Mouse (Mus musculus) CH12.LX (cell line): ENCODE results near the gene Ppp1r27. TPM values are rescaled to one million over a fixed set of nuclear protein-coding genes. Genes with fewer than 3 reads are reported as not detected.

Source experiments
- DNase-seq: peaks from one replicate; pipeline ENCODE4 v3.0.0-alpha.2; 2013; ENCODE audit errors: extremely low read depth
- H3K27ac ChIP-seq: 2 replicates; pipeline ENCODE4 v1.5.1; 2012; ENCODE audit warnings: low read depth, mild to moderate bottlenecking, control low read depth, moderate library complexity; ENCODE audit not compliant: insufficient read depth
- H3K27me3 ChIP-seq: replicated peaks from 2 replicates; pipeline ENCODE3; 2012; ENCODE audit warnings: inconsistent platforms
- H3K36me3 ChIP-seq, 2 experiments: replicated peaks in 1 of 2; 2 replicates each; pipeline versions ENCODE3 to v1.6.1; 2012; ENCODE audit warnings: inconsistent platforms in 1 of 2, low read length in 1 of 2, mild to moderate bottlenecking in 1 of 2, mixed read lengths in 1 of 2, moderate library complexity in 1 of 2; ENCODE audit not compliant: control insufficient read depth in 1 of 2, insufficient read depth in 1 of 2
- H3K4me1 ChIP-seq, 2 experiments: 2 replicates each; pipeline ENCODE4 v1.6.1; 2012; ENCODE audit warnings: inconsistent platforms in 1 of 2, moderate library complexity in 1 of 2; ENCODE audit not compliant: insufficient read depth in 2 of 2, control insufficient read depth in 1 of 2
- H3K4me2 ChIP-seq: 2 replicates; pipeline ENCODE4 v1.6.1; 2012; ENCODE audit warnings: low read depth, mild to moderate bottlenecking, control low read depth; ENCODE audit not compliant: poor library complexity, insufficient read depth, severe bottlenecking
- H3K4me3 ChIP-seq, 3 experiments: fragments of 150-350 bp in 1 of 3; sonication (generic) in 1 of 3; replicated peaks in 1 of 3; 2 replicates each; pipeline versions ENCODE3 to v1.5.1; 2011 to 2012; ENCODE audit warnings: low read depth in 2 of 3, low read length in 2 of 3, mild to moderate bottlenecking in 2 of 3, moderate library complexity in 2 of 3, control low read depth in 1 of 3, improper control_type of control experiment in 1 of 3, inconsistent platforms in 1 of 3, mixed read lengths in 1 of 3; ENCODE audit not compliant: poor library complexity in 1 of 3
- H3K79me2 ChIP-seq: replicated peaks from 2 replicates; pipeline ENCODE4 v1.6.1; 2012; ENCODE audit warnings: mild to moderate bottlenecking, moderate library complexity; ENCODE audit not compliant: control insufficient read depth, poor library complexity, insufficient read depth, severe bottlenecking; ENCODE audit errors: extremely low read depth
- H3K9ac ChIP-seq: 2 replicates; pipeline ENCODE4 v1.6.1; 2012; ENCODE audit warnings: low read depth, mild to moderate bottlenecking, control low read depth, moderate library complexity; ENCODE audit not compliant: insufficient read depth
- H3K9me3 ChIP-seq: replicated peaks from 2 replicates; pipeline ENCODE3; 2012; ENCODE audit warnings: low read length, inconsistent platforms, mixed read lengths
- CHD2 ChIP-seq: IDR thresholded peaks from 2 replicates; pipeline ENCODE4 v1.6.1; 2011; ENCODE audit warnings: low read length, improper control_type of control experiment
- CTCF ChIP-seq, 2 experiments: IDR thresholded peaks in 1 of 2; conservative IDR thresholded peaks in 1 of 2; 2 replicates each; pipeline ENCODE4 v1.5.1; 2011 to 2012; ENCODE audit warnings: low read depth in 2 of 2, low read length in 2 of 2, improper control_type of control experiment in 1 of 2, inconsistent platforms in 1 of 2, mild to moderate bottlenecking in 1 of 2, moderate library complexity in 1 of 2
- E2F4 ChIP-seq: IDR thresholded peaks from 2 replicates; pipeline ENCODE4 v1.6.1; 2011; ENCODE audit warnings: low read depth, low read length, improper control_type of control experiment; ENCODE audit not compliant: insufficient replicate concordance
- ELF1 ChIP-seq: IDR thresholded peaks from 2 replicates; pipeline ENCODE4 v1.6.1; 2014; ENCODE audit warnings: low read depth, mild to moderate bottlenecking, inconsistent platforms, low read length, improper control_type of control experiment
- HCFC1 ChIP-seq: IDR thresholded peaks from 2 replicates; pipeline ENCODE4 v1.6.1; 2012; ENCODE audit warnings: low read depth, mild to moderate bottlenecking, inconsistent platforms, low read length, improper control_type of control experiment
- IRF4 ChIP-seq: IDR thresholded peaks from 2 replicates; pipeline ENCODE4 v1.6.1; 2014; ENCODE audit warnings: low read depth, mild to moderate bottlenecking, inconsistent platforms, low read length, improper control_type of control experiment
- JUND ChIP-seq: conservative IDR thresholded peaks from 2 replicates; pipeline ENCODE4 v1.6.1; 2011; ENCODE audit warnings: low read depth, low read length, improper control_type of control experiment
- MAZ ChIP-seq: IDR thresholded peaks from 2 replicates; pipeline ENCODE4 v1.6.1; 2012; ENCODE audit warnings: low read depth, mild to moderate bottlenecking, inconsistent platforms, low read length, improper control_type of control experiment, moderate library complexity
- MEF2A ChIP-seq: IDR thresholded peaks from 2 replicates; pipeline ENCODE4 v1.6.1; 2014; ENCODE audit warnings: low read depth, mild to moderate bottlenecking, inconsistent platforms, low read length, improper control_type of control experiment, borderline replicate concordance
- NRF1 ChIP-seq: IDR thresholded peaks from 2 replicates; pipeline ENCODE4 v1.6.1; 2014; ENCODE audit warnings: low read depth, mild to moderate bottlenecking, inconsistent platforms, low read length, improper control_type of control experiment, moderate library complexity
- PAX5 ChIP-seq: IDR thresholded peaks from 2 replicates; pipeline ENCODE4 v1.6.1; 2012; ENCODE audit warnings: low read length, inconsistent platforms, mixed read lengths
- POLR2A ChIP-seq: IDR thresholded peaks from 2 replicates; pipeline ENCODE4 v1.6.1; 2011; ENCODE audit warnings: low read depth, mild to moderate bottlenecking, improper control_type of control experiment, low read length
- RAD21 ChIP-seq: IDR thresholded peaks from 2 replicates; pipeline ENCODE4 v1.6.1; 2011; ENCODE audit warnings: low read depth, mild to moderate bottlenecking, low read length, improper control_type of control experiment, moderate library complexity
- SIN3A ChIP-seq: IDR thresholded peaks from 2 replicates; pipeline ENCODE4 v1.6.1; 2012; ENCODE audit warnings: low read length, improper control_type of control experiment, inconsistent platforms
- TCF12 ChIP-seq: IDR thresholded peaks from 2 replicates; pipeline ENCODE4 v1.6.1; 2014; ENCODE audit warnings: low read depth, mild to moderate bottlenecking, inconsistent platforms, low read length, improper control_type of control experiment
- USF1 ChIP-seq: IDR thresholded peaks from 2 replicates; pipeline ENCODE4 v1.6.1; 2014; ENCODE audit warnings: low read depth, mild to moderate bottlenecking, inconsistent platforms, low read length, improper control_type of control experiment
- USF2 ChIP-seq: conservative IDR thresholded peaks from 2 replicates; pipeline ENCODE4 v1.6.1; 2011; ENCODE audit warnings: low read depth, low read length, improper control_type of control experiment
- ZC3H11A ChIP-seq: IDR thresholded peaks from 2 replicates; pipeline ENCODE4 v1.6.1; 2012; ENCODE audit warnings: low read depth, mild to moderate bottlenecking, inconsistent platforms, low read length, improper control_type of control experiment
- ZKSCAN1 ChIP-seq: IDR thresholded peaks from 2 replicates; pipeline ENCODE4 v1.6.1; 2012; ENCODE audit warnings: low read depth, inconsistent platforms, low read length, improper control_type of control experiment, borderline replicate concordance
- ZNF384 ChIP-seq: IDR thresholded peaks from 2 replicates; pipeline ENCODE4 v1.6.1; 2012; ENCODE audit warnings: low read depth, low read length, improper control_type of control experiment, inconsistent platforms
- dilution Hi-C: fragments of 300-500 bp; cut with MboI; formaldehyde crosslinking; loops from 2 replicates; pipeline ENCODE4 v1.14.3; 2020; ENCODE audit warnings: low sequenced_read_pairs; ENCODE audit not compliant: extremely low pct_unique_long_range_greater_than_20kb, extremely low pct_ligation_motif_present
- in situ Hi-C: fragments of 300-500 bp; cut with MboI; formaldehyde crosslinking; loops from 3 replicates; pipeline ENCODE4 v1.14.3; 2019; ENCODE audit warnings: low sequenced_read_pairs, low pct_ligation_motif_present, low pct_unique_long_range_greater_than_20kb, mixed read lengths
- polyA plus RNA-seq: library from polyadenylated mRNA; unstranded; fragments of >175 nt; gene quantifications from 2 replicates; pipeline ENCODE4 v1.2.1, GENCODE M21; 2012; ENCODE audit warnings: low read depth; ENCODE audit not compliant: insufficient read length
- total RNA-seq, 2 experiments: library from RNA; depleted of rRNA; stranded (reverse); fragments of 300-350 nt in 1 of 2; fragments of >200 nt in 1 of 2; gene quantifications; 2 replicates each; pipeline ENCODE4 v1.2.3; 2012 to 2014

Ppp1r27 gene
- total and polyA plus RNA-seq, 3 experiments = not detected

DNA sequence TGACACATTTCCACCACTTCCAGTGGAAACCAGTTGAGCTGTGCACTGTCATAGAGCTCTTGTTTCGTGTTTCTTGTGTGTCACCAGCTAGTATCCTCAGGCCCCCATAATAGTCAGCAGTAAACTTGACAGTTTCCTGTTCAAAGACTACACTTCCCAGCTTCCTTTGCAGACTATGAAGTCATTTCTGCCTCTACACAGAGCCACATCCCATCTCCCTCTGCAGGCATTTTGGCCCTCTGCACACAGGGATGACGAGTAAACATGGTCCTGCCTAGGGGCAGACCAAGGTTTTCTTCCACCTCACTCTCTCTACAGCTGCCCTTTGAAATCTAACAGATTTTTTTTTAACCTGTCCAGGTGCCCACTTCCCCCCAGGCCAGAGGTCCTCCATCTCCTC, 3.5 kb downstream of the Ppp1r27 start:
- H3K4me2 ChIP-seq = no peak overlapping the region

GRCm38 (mm10) chr11:120545964-120546363, 5.0 kb downstream of the Ppp1r27 start:
- dilution Hi-C loops = no loop called here
- H3K27me3 ChIP-seq = no peaks in the 10 kb centered on the region
- H3K9ac ChIP-seq = no peak overlapping the region
- H3K4me2 ChIP-seq = no peak overlapping the region
- TF ChIP-seq TCF12 (no peak), IRF4 (no peak), HCFC1 (no peak), USF2 (no peak), SIN3A (no peak), ZNF384 (no peak), JUND (no peak), ELF1 (no peak), POLR2A (no peak), CHD2 (no peak), ZC3H11A (no peak), ZKSCAN1 (no peak)
- TF ChIP-seq, all 38 proteins: peak for 0
- H3K9me3 ChIP-seq = no peaks in the 10 kb centered on the region
- peaks cover 11 to 28% of the 10 kb centered on the region in 2 experiments for H3K4me1 ChIP-seq
- no peak overlapping the region for H3K27ac ChIP-seq
- no peak overlapping the region for H3K4me3 ChIP-seq
- in situ Hi-C loops = no loop called here
- H3K79me2 ChIP-seq = no peaks in the 10 kb centered on the region
- no peak for DNase-seq
- peaks cover 29 to 68% of the 10 kb centered on the region in 2 experiments for H3K36me3 ChIP-seq

More for the DNA sequence above, 3.5 kb downstream of the Ppp1r27 start:
- Histone ChIP-seq H3K9ac (no peak overlapping the region), H3K27me3 (no peaks in the 10 kb centered on the region), H3K4me1 (peaks cover 11 to 28% of the 10 kb centered on the region in 2 experiments), H3K27ac (no peak overlapping the region), H3K9me3 (no peaks in the 10 kb centered on the region), H3K4me3 (no peak overlapping the region), H3K36me3 (peaks cover 25 to 66% of the 10 kb centered on the region in 2 experiments), H3K79me2 (no peaks in the 10 kb centered on the region)
- dilution Hi-C loops = no loop called here
- in situ Hi-C loops = no loop called here
- TF ChIP-seq RAD21 = no peak
- TF ChIP-seq NRF1 = no peak
- TF ChIP-seq TCF12 = no peak
- peak; percentile 84 for TF ChIP-seq HCFC1
- TF ChIP-seq PAX5 = no peak
- DNase-seq = peak; percentile 43

GRCm38 (mm10) chr11:120542376-120542775, 8.6 kb downstream of the Ppp1r27 start:
- Histone ChIP-seq H3K4me2 (no peak overlapping the region), H3K9me3 (no peaks in the 10 kb centered on the region), H3K4me1 (peaks cover 16 to 26% of the 10 kb centered on the region in 2 experiments), H3K4me3 (no peak overlapping the region), H3K27ac (no peak overlapping the region), H3K79me2 (no peaks in the 10 kb centered on the region), H3K9ac (no peak overlapping the region), H3K27me3 (no peaks in the 10 kb centered on the region), H3K36me3 (peaks cover 29 to 59% of the 10 kb centered on the region in 2 experiments)
- dilution Hi-C loops = no loop called here
- DNase-seq = no peak
- in situ Hi-C loops = no loop called here
- TF ChIP-seq MEF2A (no peak), E2F4 (no peak), USF1 (no peak), MAZ (no peak), CTCF (conservative IDR thresholded peaks at IDR 0.05 in 1 of 2, IDR thresholded peaks at IDR 0.05 in 1 of 2; ENCODE audit: low read depth in 2 of 2, low read length in 2 of 2) (no peak), HCFC1 (no peak)
